Mouse (Mus musculus): Measurements from ENCODE around the gene Rab31.

DNA sequence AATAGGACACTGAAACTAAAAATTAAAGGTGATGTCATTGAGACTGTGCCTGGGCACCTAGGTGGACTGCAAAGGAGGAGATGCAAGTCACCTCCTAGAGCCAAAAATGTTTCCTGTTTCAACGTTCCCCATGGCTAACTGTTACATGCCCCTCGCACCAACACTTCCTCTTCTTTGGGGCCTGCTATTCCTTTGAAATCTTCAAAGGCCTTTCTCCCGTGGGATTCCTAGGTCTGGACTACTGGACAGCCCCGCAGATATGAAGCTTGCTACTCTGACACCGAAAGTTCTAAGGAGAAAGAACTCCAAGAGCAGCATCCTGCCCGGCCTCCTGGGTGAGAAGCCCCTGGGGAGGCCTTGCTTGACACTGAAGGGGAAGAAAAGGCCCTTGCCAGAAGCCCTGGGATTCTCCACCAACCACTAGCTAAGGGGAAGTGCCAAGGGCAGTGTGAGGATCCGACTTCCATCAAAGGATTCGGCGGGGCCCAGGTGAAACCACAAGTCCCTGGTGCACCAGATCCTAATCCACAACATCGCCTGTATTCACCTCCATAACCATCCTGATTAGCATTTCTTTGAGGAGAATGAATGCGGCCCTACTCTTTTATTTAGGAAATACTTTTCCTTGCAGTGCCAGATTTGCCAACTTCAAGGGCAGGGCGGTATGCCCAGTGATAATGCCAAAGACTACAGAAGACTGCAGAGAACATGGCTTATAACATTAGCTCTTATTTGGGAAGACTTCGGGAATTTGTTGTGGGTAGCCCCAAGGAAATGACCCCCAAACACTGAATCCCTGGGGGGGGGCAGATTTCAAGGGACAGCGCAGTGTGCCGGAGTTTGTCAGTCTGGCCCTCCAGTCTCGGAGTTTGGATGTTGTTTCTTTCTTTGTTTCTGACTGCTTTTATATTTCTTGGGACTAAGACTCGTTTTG lies 1.3 kb downstream of the Rab31 start:
- TF ChIP-seq CTCF (IDR thresholded peaks at IDR 0.05; ENCODE audit: insufficient read depth, low read length) (no peak), POLR2A (IDR thresholded peaks at IDR 0.05; ENCODE audit: borderline replicate concordance, extremely low read depth, low read depth, low read length) (no peak)

All from lung, adult 2 months (tissue).